Mouse (Mus musculus): ENCODE data around the gene Gm20696.

DNA sequence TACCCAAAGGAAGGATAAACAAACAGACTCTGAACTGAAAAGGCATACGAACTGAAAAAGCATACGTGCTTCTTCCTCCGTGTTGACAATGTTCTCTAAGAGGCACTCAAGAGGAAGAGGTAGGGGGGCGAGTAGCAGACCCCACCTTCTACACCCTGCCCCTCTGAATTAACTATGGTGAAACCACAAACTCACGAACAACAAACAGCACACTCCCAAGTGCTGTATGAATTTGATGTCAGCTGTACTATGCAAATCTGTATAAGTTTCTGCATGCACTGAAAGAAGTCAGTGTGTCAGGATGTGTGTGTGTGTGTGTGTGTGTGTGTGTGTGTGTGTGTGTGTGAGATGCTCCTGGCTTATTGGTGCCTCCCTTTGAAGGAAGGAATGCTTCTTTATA lies 271.8 kb downstream of the Gm20696 start:
- TF ChIP-seq CTCF (IDR thresholded peaks at IDR 0.05; ENCODE audit: low read depth, low read length): no peak
- TF ChIP-seq GATA1 (IDR thresholded peaks at IDR 0.05; ENCODE audit: borderline replicate concordance, low read length): no peak
- TF ChIP-seq POLR2AphosphoS5 (IDR thresholded peaks at IDR 0.05; ENCODE audit: insufficient replicate concordance, low read depth, low read length): no peak
- TF ChIP-seq GATA2 (IDR thresholded peaks at IDR 0.05; ENCODE audit: borderline replicate concordance, low read depth, low read length): no peak
- no peak for TF ChIP-seq TAL1 (conservative IDR thresholded peaks at IDR 0.05; ENCODE audit: low read depth, low read length)

All from G1E (cell line).